Mouse (Mus musculus): ENCODE data around the gene Elmo1.

GRCm38 (mm10) chr13:20128097-20128496 is 37.7 kb downstream of the Elmo1 start:
- TF ChIP-seq CTCF (IDR thresholded peaks at IDR 0.05; ENCODE audit: control insufficient read depth, insufficient read depth, insufficient read length) (no peak), USF1 (IDR thresholded peaks at IDR 0.05; ENCODE audit: low read depth) (no peak), MYOD1 (IDR thresholded peaks at IDR 0.05; ENCODE audit: control insufficient read depth, insufficient read length, low read depth) (no peak), MAX (IDR thresholded peaks at IDR 0.05) (no peak), CEBPB (IDR thresholded peaks at IDR 0.05; ENCODE audit: low read depth) (no peak)

Data from C2C12 (cell line).